Mouse (Mus musculus) lung, embryonic 15.5 days (tissue): ENCODE data around the gene Slc25a34. TPM values are rescaled to one million over a fixed set of nuclear protein-coding genes. Genes with fewer than 3 reads are reported as not detected.

Experiments
- ATAC-seq: fragments of 200-750 bp; cut with Nextera tagmentation; 2 replicates; pipeline ENCODE4 v1.8.0; 2017; ENCODE audit warnings: moderate number of reproducible peaks, borderline replicate concordance; ENCODE audit not compliant: low FRiP score, low TSS enrichment; ENCODE audit errors: extremely low read depth
- H3K27ac ChIP-seq: fragments of 300-500 bp; sonication (generic); 2 replicates; pipeline ENCODE4 v1.5.1; 2015; ENCODE audit warnings: moderate library complexity, mild to moderate bottlenecking, inconsistent platforms
- H3K27me3 ChIP-seq: fragments of 300-500 bp; sonication (generic); 2 replicates; pipeline ENCODE4 v1.6.1; 2015; ENCODE audit warnings: inconsistent platforms
- H3K36me3 ChIP-seq: fragments of 300-500 bp; sonication (generic); 2 replicates; pipeline ENCODE4 v1.6.1; 2015; ENCODE audit warnings: inconsistent platforms
- H3K4me1 ChIP-seq: fragments of 300-500 bp; sonication (generic); 2 replicates; pipeline ENCODE4 v1.6.1; 2015; ENCODE audit warnings: inconsistent platforms
- H3K4me2 ChIP-seq: fragments of 300-500 bp; sonication (generic); 2 replicates; pipeline ENCODE4 v1.6.1; 2015; ENCODE audit warnings: inconsistent platforms, mild to moderate bottlenecking, moderate library complexity
- H3K4me3 ChIP-seq: fragments of 300-500 bp; sonication (generic); 2 replicates; pipeline ENCODE4 v1.5.1; 2015; ENCODE audit warnings: mild to moderate bottlenecking, inconsistent platforms
- H3K9ac ChIP-seq: fragments of 300-500 bp; sonication (generic); 2 replicates; pipeline ENCODE4 v1.6.1; 2015; ENCODE audit warnings: inconsistent platforms
- H3K9me3 ChIP-seq: fragments of 300-500 bp; sonication (generic); 2 replicates; pipeline ENCODE4 v1.6.1; 2016; ENCODE audit warnings: inconsistent platforms
- WGBS: fragments of 180-500 bp; shearing (Covaris S2); methylation state at CpG from one replicate; pipeline ENCODE4 v1.1.7; 2015; 5-methylcytosine and 5-hydroxymethylcytosine counted together
- polyA plus RNA-seq: library from polyadenylated mRNA; unstranded; fragments of >200 nt; fragmentation: Nextera tagmentation; extraction: Ambion mirVana; gene quantifications from 2 replicates; pipeline ENCODE4 v1.2.1, GENCODE M21; 2015

Slc25a34 gene
- polyA plus RNA-seq, 1 experiment from 2014 or later = 0.09 TPM

DNA sequence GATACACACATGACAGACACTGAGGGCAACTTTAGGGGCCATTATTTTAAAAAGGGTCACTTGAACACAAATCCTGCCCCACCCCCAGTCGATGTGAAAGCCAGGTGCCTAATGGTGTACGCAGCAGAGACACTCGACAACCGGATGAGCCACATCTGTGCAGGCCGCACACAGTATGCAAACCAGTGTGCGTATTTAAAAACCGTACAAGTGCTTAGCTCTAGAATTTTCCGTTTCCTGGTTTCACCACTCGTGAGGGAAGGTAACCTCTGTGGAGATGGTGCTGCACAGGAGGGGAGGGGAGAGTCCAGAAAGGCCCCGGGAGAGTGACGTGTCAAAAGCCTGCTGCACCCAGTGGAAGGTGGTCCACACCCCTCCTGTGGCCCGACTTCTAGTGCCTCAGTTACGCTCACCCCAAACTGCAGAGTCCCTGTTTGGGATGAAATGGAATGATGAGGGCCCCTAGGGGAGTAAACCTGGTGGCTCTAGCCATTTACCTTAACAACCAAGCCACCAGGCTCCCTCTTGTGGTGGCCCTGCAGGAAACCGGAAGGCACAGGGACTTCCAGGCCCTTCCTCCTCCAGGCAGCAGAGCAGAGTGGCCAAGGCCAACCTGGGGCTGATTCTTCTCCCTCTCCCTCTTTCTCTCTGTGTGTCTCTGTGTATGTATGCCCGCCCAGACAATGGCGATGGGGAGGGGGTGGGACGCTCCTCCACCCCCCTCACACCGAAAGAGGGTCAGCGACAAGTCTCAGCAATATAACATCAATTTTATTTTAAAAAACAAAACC lies 1.6 kb upstream of the Slc25a34 start:
- no peak for ATAC-seq
- H3K9ac ChIP-seq = no peak overlapping the region
- peaks cover 6% of the 10 kb centered on the region for H3K4me1 ChIP-seq
- H3K9me3 ChIP-seq = no peaks in the 10 kb centered on the region
- H3K27me3 ChIP-seq = no peaks in the 10 kb centered on the region
- no peak overlapping the region for H3K27ac ChIP-seq
- H3K36me3 ChIP-seq = peaks cover 40% of the 10 kb centered on the region
- H3K4me3 ChIP-seq = no peak overlapping the region
- no peak overlapping the region for H3K4me2 ChIP-seq
- 69% methylated on average over 19 of the region's 19 CpGs for WGBS

DNA sequence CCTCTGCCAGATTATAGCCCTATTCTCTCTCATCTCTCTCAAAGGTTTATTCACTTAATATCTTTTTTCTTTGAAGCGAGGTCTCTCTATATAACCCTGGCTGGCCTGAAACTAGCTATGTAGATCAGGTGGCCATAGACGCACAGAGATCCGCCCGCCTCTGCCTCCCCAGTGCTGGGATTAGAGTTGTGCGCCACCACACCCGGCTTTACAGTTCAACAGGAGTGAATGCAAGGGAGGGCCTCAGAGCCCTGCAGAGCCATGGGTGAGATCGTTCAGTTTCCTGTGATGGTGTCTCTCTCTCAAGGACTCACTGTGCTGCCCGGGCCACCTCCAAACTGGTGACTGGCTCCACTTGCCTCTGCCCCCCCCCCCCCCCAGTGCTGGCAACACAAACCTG lies 513 bp upstream of the Slc25a34 start:
- H3K4me1 ChIP-seq = peaks cover 6% of the 10 kb centered on the region
- H3K27me3 ChIP-seq = no peaks in the 10 kb centered on the region
- H3K27ac ChIP-seq = no peak overlapping the region
- no peaks in the 10 kb centered on the region for H3K9me3 ChIP-seq
- no peak overlapping the region for H3K9ac ChIP-seq
- H3K4me3 ChIP-seq = no peak overlapping the region
- peaks cover 29% of the 10 kb centered on the region for H3K36me3 ChIP-seq
- no peak overlapping the region for H3K4me2 ChIP-seq
- 85% methylated on average over 8 of the region's 8 CpGs for WGBS
- no peak for ATAC-seq

DNA sequence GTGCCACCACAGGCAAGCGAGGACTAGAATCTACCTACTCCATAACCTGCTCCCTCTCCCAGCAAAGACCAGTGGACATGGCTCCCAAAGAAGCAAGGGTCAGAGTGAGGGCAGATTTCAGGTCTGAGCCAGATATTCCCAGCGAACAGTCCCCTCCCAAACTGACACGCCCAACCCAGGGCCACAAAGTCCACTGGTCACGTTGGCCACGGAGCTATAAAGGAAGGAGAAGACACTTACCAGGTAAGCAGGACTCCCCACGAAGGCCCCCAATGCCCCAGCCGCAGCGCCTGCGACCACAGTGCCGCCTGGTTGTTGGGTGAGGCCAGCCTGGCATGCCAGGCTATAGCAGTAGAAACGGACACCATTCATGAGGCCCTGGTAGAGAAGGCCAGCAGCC lies 584 bp downstream of the Slc25a34 start:
- Histone ChIP-seq H3K9ac (no peak overlapping the region), H3K4me2 (no peak overlapping the region), H3K36me3 (peaks cover 18% of the 10 kb centered on the region), H3K9me3 (no peaks in the 10 kb centered on the region), H3K4me1 (peaks cover 14% of the 10 kb centered on the region), H3K27ac (no peak overlapping the region), H3K4me3 (no peak overlapping the region), H3K27me3 (no peaks in the 10 kb centered on the region)
- WGBS = 83% methylated on average over 11 of the region's 11 CpGs
- no peak for ATAC-seq

DNA sequence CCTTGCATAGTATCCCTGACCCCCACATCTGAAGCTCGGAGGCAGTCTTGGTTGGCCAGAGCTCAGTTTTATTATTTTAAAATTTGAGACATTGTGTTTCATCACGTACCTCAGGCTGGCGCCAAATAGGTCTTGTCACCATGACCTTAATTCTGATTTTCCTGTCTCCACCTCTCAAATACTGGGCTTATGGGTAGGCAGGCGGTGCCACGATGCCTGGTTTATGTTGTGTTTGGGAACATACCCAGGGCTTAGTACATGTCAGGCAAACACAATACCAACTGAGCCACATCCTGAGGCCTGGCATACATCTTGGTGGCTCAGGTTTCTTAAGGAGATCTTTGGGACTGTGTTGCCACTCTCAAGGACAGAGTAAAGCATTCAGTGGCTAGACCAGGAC lies 1.0 kb downstream of the Slc25a34 start:
- Histone ChIP-seq H3K9me3 (no peaks in the 10 kb centered on the region), H3K4me1 (peaks cover 19% of the 10 kb centered on the region), H3K27ac (no peak overlapping the region), H3K27me3 (no peaks in the 10 kb centered on the region), H3K9ac (no peak overlapping the region), H3K4me3 (no peak overlapping the region), H3K36me3 (peaks cover 14% of the 10 kb centered on the region), H3K4me2 (no peak overlapping the region)
- WGBS = 71% methylated on average over 5 of the region's 5 CpGs
- no peak for ATAC-seq

DNA sequence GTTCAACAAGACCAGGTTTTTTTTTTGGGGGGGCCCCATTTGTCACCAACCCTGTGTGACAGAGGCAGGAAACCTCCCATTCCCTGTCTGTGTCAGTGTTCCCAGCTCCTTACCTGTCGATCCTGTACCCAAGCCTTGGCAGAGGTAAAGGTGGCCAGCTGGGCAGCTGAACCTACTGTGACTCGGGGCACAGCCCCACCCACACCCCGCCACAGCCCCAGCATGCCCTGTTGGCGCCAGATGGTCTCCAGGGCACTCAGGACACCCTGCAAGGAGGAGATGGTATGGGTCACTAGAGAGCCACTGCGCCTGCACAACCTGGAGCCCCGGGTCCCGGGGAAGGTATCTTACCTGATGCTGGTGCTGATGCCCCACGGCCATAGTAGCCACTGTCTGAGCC lies 1.5 kb downstream of the Slc25a34 start:
- WGBS = 78% methylated on average over 8 of the region's 8 CpGs
- no peak overlapping the region for H3K27ac ChIP-seq
- no peak overlapping the region for H3K9ac ChIP-seq
- H3K27me3 ChIP-seq = no peaks in the 10 kb centered on the region
- H3K4me2 ChIP-seq = no peak overlapping the region
- ATAC-seq = no peak
- H3K9me3 ChIP-seq = no peaks in the 10 kb centered on the region
- peaks cover 23% of the 10 kb centered on the region for H3K4me1 ChIP-seq
- peaks cover 11% of the 10 kb centered on the region for H3K36me3 ChIP-seq
- H3K4me3 ChIP-seq = no peak overlapping the region

DNA sequence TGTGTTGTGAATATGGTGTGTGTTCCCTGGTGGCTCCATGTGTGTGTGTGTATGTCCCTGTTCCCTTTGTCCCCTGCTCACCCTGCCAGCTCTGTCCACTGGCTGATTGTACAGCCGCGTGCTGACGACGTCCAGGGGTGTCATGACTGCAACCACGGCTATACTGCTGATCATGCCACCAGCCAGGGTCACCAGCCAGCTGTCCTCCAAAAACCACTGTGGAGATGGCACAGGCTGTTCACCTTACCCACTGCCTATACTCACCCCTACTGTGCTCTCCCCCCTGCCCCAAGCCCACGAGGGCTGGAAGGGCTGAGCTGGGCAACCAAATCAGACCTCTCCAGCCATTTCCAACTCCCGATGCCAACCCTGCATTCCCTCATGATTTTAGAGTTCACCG lies 2.3 kb downstream of the Slc25a34 start:
- Histone ChIP-seq H3K9me3 (no peaks in the 10 kb centered on the region), H3K27me3 (no peaks in the 10 kb centered on the region), H3K9ac (no peak overlapping the region), H3K36me3 (peaks cover 6% of the 10 kb centered on the region), H3K27ac (no peak overlapping the region), H3K4me3 (no peak overlapping the region), H3K4me2 (no peak overlapping the region), H3K4me1 (peaks cover 24% of the 10 kb centered on the region)
- no peak for ATAC-seq
- WGBS = 77% methylated on average over 8 of the region's 8 CpGs

DNA sequence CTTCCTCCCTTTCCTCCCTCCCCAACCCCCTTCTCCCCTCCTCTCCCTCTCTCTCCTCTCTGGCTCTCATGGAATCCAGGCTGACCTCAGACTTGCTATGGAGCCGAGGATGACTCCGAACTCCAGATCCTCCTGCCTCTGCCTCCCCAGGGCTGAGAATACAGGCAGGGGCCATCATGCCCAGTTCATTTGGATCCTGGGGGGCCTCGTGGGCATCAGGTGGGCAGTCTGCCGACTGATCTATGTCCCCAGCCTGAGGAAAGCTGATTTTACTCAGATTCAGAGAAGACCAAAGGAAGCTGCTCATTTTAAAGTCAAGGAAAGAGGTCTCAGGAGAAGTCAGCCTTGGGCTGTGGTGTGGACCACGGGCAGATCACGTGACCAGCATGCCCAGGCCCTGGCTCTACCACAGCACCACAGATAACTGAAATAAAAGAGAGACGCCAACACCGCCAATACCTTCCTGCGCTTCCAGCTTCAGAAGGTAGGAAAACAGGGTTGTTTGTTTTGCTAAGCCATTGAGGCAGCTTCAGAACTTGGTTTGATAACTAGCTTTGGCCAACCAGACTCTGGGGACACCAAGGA lies 4.2 kb downstream of the Slc25a34 start:
- H3K27ac ChIP-seq = no peak overlapping the region
- H3K9me3 ChIP-seq = no peaks in the 10 kb centered on the region
- H3K4me2 ChIP-seq = 0 out of 2 replicates have a peak overlapping the region, but pooled peaks have one; percentile 25
- ATAC-seq = no peak
- 82% methylated on average over 9 of the region's 9 CpGs for WGBS
- H3K4me1 ChIP-seq = peaks cover 24% of the 10 kb centered on the region
- no peak overlapping the region for H3K9ac ChIP-seq
- H3K4me3 ChIP-seq = no peak overlapping the region
- no peaks in the 10 kb centered on the region for H3K27me3 ChIP-seq
- H3K36me3 ChIP-seq = no peaks in the 10 kb centered on the region

DNA sequence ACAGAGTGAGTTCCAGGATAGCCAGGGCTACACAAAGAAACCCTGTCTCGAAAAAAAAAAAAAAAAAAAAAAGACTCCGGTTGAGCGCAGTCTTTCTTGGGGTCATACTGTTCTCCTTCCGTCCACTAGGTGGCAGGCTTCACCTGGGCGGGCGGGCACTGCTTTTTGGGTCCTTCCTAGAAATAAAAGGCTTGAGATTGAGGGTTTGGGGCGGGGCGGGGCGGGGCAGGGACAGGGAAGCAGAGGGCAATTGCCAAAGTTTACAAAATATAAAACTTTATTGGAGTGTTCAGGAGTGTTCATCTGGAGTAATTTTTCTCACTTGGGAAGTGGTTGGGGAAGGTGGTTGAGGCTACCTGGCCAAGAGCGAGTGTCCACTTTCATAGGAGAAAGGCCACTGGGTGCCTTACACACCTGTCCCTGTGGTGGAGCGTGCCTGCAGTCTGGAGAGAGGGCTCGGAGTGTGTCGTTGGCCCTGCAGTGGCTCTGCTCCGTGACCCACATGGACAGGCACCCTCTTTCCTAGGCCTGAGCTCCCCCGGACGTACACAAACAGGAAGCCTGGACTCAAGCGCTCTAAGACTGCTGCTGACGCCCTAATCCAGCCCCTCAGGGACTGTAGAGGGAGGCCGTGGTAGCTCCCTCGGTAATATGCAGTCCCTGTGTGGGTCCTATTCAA lies 4.9 kb downstream of the Slc25a34 start, which contains the start of gene Tmem82:
Tmem82 (minus strand) TSS at position 69 of the 679 bp plus-strand sequence.
- peak; percentile 20; the same call in 1 of the 2 replicates for ATAC-seq
- H3K36me3 ChIP-seq = no peaks in the 10 kb centered on the region
- peak within 1 kb of the TSS; percentile 26 for H3K4me3 ChIP-seq
- H3K27me3 ChIP-seq = no peaks in the 10 kb centered on the region
- WGBS = 19% methylated on average over 20 of the region's 20 CpGs
- peak within 1 kb of the TSS; percentile 67 for H3K4me2 ChIP-seq
- no peaks in the 10 kb centered on the region for H3K9me3 ChIP-seq
- peak within 1 kb of the TSS; percentile 27; the same call in 1 of the 2 replicates for H3K9ac ChIP-seq
- peaks cover 21% of the 10 kb centered on the region for H3K4me1 ChIP-seq
- H3K27ac ChIP-seq = no peak within 1 kb of the TSS

DNA sequence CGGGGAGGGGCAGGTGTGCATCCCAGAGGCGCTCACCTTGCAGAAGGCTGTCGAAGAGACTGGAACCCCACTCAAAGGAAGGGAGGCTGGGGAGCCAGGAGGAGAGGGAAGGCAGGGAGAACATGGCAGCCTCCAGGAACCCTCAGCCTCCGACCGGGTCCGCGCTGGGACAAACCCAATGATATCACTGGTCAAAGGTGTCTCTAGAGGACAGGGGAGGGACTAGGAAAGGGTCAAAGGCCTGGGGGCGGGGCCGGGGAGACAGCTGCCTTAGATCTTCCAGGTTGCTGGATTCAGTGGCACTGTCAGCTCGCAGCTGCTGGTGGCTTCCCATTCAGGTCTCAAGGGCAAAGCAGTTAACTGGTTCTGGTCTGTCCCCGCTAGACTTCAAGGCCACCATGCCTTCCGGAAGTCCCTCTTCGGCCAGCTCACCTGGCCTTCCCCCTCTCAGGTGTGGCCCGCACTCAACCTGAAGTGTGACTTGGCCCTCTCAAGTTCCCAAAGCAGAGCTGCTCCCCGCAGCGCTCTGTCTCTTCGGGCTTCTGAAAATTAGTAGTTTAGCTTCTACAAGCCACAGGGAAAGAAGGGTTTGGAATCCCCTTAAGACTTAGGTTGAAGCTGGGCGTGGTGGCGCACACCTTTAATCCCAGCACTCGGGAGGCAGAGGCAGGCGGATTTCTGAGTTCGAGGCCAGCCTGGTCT lies 5.6 kb downstream of the Slc25a34 start:
- ATAC-seq = peak; percentile 13; the same call in 1 of the 2 replicates
- Histone ChIP-seq H3K4me3 (peak overlapping the region; percentile 26), H3K9me3 (no peaks in the 10 kb centered on the region), H3K9ac (peak overlapping the region; percentile 27; the same call in 1 of the 2 replicates), H3K36me3 (no peaks in the 10 kb centered on the region), H3K4me1 (peaks cover 18% of the 10 kb centered on the region), H3K27me3 (no peaks in the 10 kb centered on the region), H3K4me2 (peak overlapping the region; percentile 67), H3K27ac (no peak overlapping the region)
- 11% methylated on average over 22 of the region's 22 CpGs for WGBS

DNA sequence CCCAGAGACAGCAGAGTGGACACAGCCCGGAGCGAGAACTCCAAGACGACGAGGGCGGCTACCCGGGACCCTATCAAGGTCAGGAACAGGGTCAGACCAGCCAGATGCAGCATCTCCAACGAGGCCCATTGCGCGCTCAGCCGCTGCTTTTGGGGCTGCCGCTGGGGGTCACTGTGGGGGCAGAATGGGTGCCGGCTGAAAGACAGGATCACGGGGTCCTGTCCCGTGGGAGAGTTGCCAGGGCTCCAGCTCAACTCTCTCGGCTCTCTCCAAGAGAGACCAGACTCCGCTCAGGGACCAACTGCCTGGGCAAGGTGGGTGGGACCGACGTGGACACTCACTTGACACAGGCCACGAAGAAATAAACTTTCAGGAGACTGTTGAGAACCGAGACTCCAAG lies 6.3 kb downstream of the Slc25a34 start:
- no peaks in the 10 kb centered on the region for H3K36me3 ChIP-seq
- WGBS = 8% methylated on average over 20 of the region's 20 CpGs
- peaks cover 18% of the 10 kb centered on the region for H3K4me1 ChIP-seq
- H3K9me3 ChIP-seq = no peaks in the 10 kb centered on the region
- H3K9ac ChIP-seq = peak overlapping the region; percentile 27; the same call in 1 of the 2 replicates
- H3K27ac ChIP-seq = no peak overlapping the region
- H3K4me2 ChIP-seq = peak overlapping the region; percentile 67
- peak overlapping the region; percentile 26 for H3K4me3 ChIP-seq
- H3K27me3 ChIP-seq = no peaks in the 10 kb centered on the region
- peak; percentile 27; the same call in 1 of the 2 replicates for ATAC-seq

DNA sequence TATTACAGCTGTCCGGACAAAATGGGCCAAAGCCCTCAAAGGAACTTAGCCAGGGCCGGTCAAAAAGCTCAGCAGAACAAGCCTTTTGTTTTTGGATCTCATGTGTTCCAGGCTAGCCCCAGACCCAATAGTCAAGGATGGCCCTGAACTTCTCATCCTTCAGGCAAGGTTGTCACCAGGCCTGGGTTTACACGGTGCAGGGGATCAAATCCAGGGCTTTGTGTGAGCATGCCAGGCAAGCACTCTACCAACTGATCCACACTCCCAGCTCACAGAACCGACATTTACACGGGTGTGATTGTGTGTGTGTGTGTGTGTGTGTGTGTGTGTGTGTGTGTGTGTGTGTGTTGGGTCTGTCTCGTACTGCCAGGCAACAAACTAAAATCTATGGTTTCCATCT lies 6.8 kb downstream of the Slc25a34 start:
- no peak overlapping the region for H3K4me3 ChIP-seq
- no peaks in the 10 kb centered on the region for H3K9me3 ChIP-seq
- WGBS = 68% methylated on average over 6 of the region's 6 CpGs
- peaks cover 18% of the 10 kb centered on the region for H3K4me1 ChIP-seq
- H3K27ac ChIP-seq = no peak overlapping the region
- H3K9ac ChIP-seq = no peak overlapping the region
- ATAC-seq = no peak
- no peaks in the 10 kb centered on the region for H3K36me3 ChIP-seq
- H3K4me2 ChIP-seq = no peak overlapping the region
- no peaks in the 10 kb centered on the region for H3K27me3 ChIP-seq
